Mouse (Mus musculus): ENCODE measurements around the gene Ccdc80.

- TF ChIP-seq CTCF (conservative IDR thresholded peaks at IDR 0.05; ENCODE audit: low read length) (no peak), POU5F1 (IDR thresholded peaks at IDR 0.05; ENCODE audit: borderline replicate concordance, low read length) (no peak), NANOG (IDR thresholded peaks at IDR 0.05; ENCODE audit: borderline replicate concordance, low read length) (no peak)
These were observed 13.9 kb upstream of the Ccdc80 start for GRCm38 (mm10) chr16:45079322-45079721.
